Mouse (Mus musculus) hindbrain, embryonic 11.5 days (tissue): ENCODE results near the gene Cops4. TPM values are rescaled to one million over a fixed set of nuclear protein-coding genes. Genes with fewer than 3 reads are reported as not detected.

Experiments
- ATAC-seq: fragments of 200-750 bp; cut with Nextera tagmentation; 2 replicates; pipeline ENCODE4 v1.8.0; 2017; ENCODE audit warnings: mild to moderate bottlenecking, moderate TSS enrichment, moderate library complexity; ENCODE audit not compliant: low FRiP score
- DNase-seq: peaks from one replicate; pipeline ENCODE4 v3.0.0-alpha.2; 2015; ENCODE audit warnings: low spot score
- H3K27ac ChIP-seq: fragments of 300-500 bp; sonication (generic); 2 replicates; pipeline ENCODE4 v1.5.1; 2014; ENCODE audit warnings: mild to moderate bottlenecking, low read depth, low read length
- H3K27me3 ChIP-seq: fragments of 300-500 bp; sonication (generic); 2 replicates; pipeline ENCODE4 v1.6.1; 2014; ENCODE audit warnings: mild to moderate bottlenecking, low read length, moderate library complexity, mixed read lengths; ENCODE audit not compliant: control insufficient read depth, insufficient read depth
- H3K36me3 ChIP-seq: fragments of 300-500 bp; sonication (generic); 2 replicates; pipeline ENCODE4 v1.6.1; 2014; ENCODE audit warnings: mild to moderate bottlenecking, low read length, moderate library complexity, mixed read lengths; ENCODE audit not compliant: control insufficient read depth, insufficient read depth
- H3K4me1 ChIP-seq: fragments of 300-500 bp; sonication (generic); replicated peaks from 2 replicates; pipeline ENCODE4 v1.6.1; 2014; ENCODE audit warnings: low read length, mixed read lengths; ENCODE audit not compliant: control insufficient read depth, insufficient read depth
- H3K4me2 ChIP-seq: fragments of 300-500 bp; sonication (generic); replicated peaks from 2 replicates; pipeline ENCODE4 v1.6.1; 2014; ENCODE audit warnings: mild to moderate bottlenecking, low read depth, low read length
- H3K4me3 ChIP-seq: fragments of 300-500 bp; sonication (generic); 2 replicates; pipeline ENCODE4 v1.5.1; 2014; ENCODE audit warnings: low read depth, low read length
- H3K9ac ChIP-seq: fragments of 300-500 bp; sonication (generic); 2 replicates; pipeline ENCODE4 v1.6.1; 2014; ENCODE audit warnings: low read depth, low read length
- H3K9me3 ChIP-seq: fragments of 300-500 bp; sonication (generic); 2 replicates; pipeline ENCODE4 v1.6.1; 2016; ENCODE audit warnings: low read length; ENCODE audit not compliant: control insufficient read depth
- WGBS: fragments of 180-500 bp; shearing (Covaris S2); extraction: QIAGEN DNeasy Blood & Tissue Kit; methylation state at CpG from one replicate; pipeline ENCODE4 v1.1.7; 2014; 5-methylcytosine and 5-hydroxymethylcytosine counted together
- polyA plus RNA-seq: library from polyadenylated mRNA; unstranded; fragments of >200 nt; fragmentation: Nextera tagmentation; extraction: Ambion mirVana; gene quantifications from 2 replicates; pipeline ENCODE4 v1.2.1, GENCODE M21; 2014

Gene Cops4
- polyA plus RNA-seq, 1 experiment from 2014 or later: 229 TPM

DNA sequence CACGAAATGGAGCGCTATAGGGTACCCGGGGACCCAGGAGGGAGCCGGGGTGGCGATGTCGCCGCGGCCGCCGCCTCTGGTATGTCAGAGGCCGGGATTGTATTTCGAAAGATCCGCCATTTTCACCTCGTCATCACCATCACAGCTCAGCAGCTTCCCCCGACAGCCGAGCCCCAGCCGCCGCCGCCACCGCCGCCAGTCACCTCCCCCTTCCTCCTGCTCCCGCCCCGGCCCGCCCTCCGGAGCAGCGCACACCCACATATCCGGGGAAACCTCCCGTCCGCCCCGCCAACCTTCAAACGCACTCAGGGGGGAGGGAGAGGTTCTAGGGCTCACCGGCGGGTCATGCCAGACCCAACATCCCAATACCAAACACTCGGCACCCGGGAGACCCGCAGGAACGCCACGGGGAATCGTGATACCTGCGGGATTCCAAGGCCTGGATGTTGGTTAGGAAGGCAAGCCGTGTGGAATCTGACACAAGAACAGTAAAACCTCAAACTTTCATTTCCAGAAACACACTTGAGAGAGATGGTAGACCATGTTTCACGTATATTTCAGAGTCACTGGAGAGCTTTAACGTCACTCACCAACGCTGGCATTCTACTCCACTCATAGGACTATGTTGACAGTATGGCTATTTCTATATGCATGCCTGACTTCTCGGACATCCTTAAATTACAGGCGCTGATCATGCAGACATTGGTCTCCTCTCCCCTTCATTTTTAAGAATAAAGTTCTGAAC is 19.5 kb upstream of the Cops4 start:
- Histone ChIP-seq H3K36me3 (no peaks in the 10 kb centered on the region), H3K27me3 (no peaks in the 10 kb centered on the region), H3K27ac (no peak overlapping the region), H3K4me1 (no peaks in the 10 kb centered on the region; the same call in 1 of the 2 replicates), H3K4me2 (peak overlapping the region; percentile 87), H3K9ac (peak overlapping the region; percentile 73), H3K4me3 (peak overlapping the region; percentile 69), H3K9me3 (no peaks in the 10 kb centered on the region)
- DNase-seq (peak; percentile 76), ATAC-seq (peak; percentile 60)
- 1% methylated on average over 34 of the region's 46 CpGs for WGBS

GRCm38 (mm10) chr5:100499243-100499642 is 18.9 kb upstream of the Cops4 start:
- no peak for ATAC-seq
- H3K9ac ChIP-seq: peak overlapping the region; percentile 70
- H3K27ac ChIP-seq: 0 out of 2 replicates have a peak overlapping the region, but pooled peaks have one; percentile 70
- no peaks in the 10 kb centered on the region; the same call in 1 of the 2 replicates for H3K4me1 ChIP-seq
- no peak for DNase-seq
- peak overlapping the region; percentile 87 for H3K4me2 ChIP-seq
- peak overlapping the region; percentile 69 for H3K4me3 ChIP-seq
- H3K36me3 ChIP-seq: no peaks in the 10 kb centered on the region
- H3K9me3 ChIP-seq: no peaks in the 10 kb centered on the region
- 39% methylated on average over 2 of the region's 2 CpGs for WGBS
- H3K27me3 ChIP-seq: no peaks in the 10 kb centered on the region

DNA sequence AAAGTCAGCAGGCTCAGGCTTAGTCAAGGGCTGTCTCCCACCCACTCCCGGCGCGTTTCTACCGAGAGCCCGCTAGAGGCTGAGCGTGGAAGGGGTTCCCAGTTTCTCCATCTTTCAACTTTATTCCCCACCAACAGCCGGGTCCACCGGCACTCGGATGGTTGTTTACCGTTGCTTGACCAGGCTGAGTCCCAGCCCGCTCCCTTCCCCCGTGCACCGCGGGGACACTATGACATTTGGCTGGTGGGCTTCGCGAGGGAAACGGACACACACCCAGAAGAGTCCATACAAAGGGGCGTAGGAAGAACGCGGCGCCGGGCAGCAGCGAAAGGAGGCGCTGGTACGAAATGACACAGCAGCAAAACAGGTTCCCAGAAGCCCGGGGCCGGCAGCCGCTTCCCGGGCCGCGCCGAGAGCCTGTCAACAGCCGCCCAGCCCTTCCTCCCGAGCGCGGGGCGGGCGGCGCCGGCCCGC is 18.2 kb upstream of the Cops4 start:
- under 1% methylated on average over 27 of the region's 41 CpGs for WGBS
- no peaks in the 10 kb centered on the region; the same call in 1 of the 2 replicates for H3K4me1 ChIP-seq

DNA sequence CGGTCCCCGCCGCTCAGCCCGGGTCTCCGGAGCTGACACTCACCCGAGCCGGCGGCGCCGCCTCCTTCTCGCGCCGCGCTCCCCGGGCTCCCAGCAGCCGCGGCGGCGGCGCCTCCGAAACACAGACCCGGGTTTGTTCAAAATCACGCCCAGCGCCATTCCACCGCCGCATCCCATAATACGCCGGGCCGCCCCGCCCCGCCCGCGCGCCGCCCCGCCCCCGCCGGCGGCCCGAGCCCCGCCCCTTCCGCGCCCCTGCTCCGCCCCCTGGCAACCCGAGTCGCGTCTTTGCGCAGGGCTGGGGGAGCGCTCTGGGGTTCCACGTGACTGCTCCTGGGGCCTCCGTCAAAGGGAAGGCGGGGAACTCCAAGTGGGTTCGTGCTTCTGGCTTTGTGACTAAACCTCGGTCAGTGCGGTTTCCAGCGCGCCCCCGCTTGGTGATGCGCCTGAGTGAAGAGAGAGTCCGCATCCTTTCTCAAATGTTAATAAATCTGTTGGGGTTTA is 17.6 kb upstream of the Cops4 start, which contains the start of gene Lin54:
Lin54 (minus strand) TSS at position 182 of the 504 bp plus-strand sequence.
- WGBS: under 1% methylated on average over 58 of the region's 60 CpGs
- Histone ChIP-seq H3K4me3 (peak within 1 kb of the TSS; percentile 69), H3K4me2 (peak within 1 kb of the TSS; percentile 87), H3K27me3 (no peaks in the 10 kb centered on the region), H3K27ac (peak within 1 kb of the TSS; percentile 70), H3K4me1 (no peaks in the 10 kb centered on the region; the same call in 1 of the 2 replicates), H3K9me3 (no peaks in the 10 kb centered on the region), H3K9ac (peak within 1 kb of the TSS; percentile 70), H3K36me3 (no peaks in the 10 kb centered on the region)
- peak; percentile 95 for ATAC-seq
- DNase-seq: peak; percentile 90

More for the DNA sequence above, 18.2 kb upstream of the Cops4 start:
- peak overlapping the region; percentile 70 for H3K9ac ChIP-seq
- H3K36me3 ChIP-seq: no peaks in the 10 kb centered on the region
- H3K4me3 ChIP-seq: peak overlapping the region; percentile 69
- ATAC-seq: no peak
- peak overlapping the region; percentile 70 for H3K27ac ChIP-seq
- H3K4me2 ChIP-seq: peak overlapping the region; percentile 87
- no peaks in the 10 kb centered on the region for H3K27me3 ChIP-seq
- H3K9me3 ChIP-seq: no peaks in the 10 kb centered on the region
- DNase-seq: peak; percentile 71

GRCm38 (mm10) chr5:100501267-100501666 is 16.8 kb upstream of the Cops4 start:
- Histone ChIP-seq H3K4me1 (no peaks in the 10 kb centered on the region; the same call in 1 of the 2 replicates), H3K9ac (peak overlapping the region; percentile 59), H3K9me3 (no peaks in the 10 kb centered on the region), H3K36me3 (no peaks in the 10 kb centered on the region), H3K4me3 (no peak overlapping the region), H3K27me3 (no peaks in the 10 kb centered on the region), H3K4me2 (peak overlapping the region; percentile 44; the same call in 1 of the 2 replicates), H3K27ac (no peak overlapping the region)
- ATAC-seq (no peak), DNase-seq (no peak)
- 90% methylated on average over 4 of the region's 4 CpGs for WGBS

GRCm38 (mm10) chr5:100509247-100509646 is 8.9 kb upstream of the Cops4 start:
- Histone ChIP-seq H3K27ac (no peak overlapping the region), H3K4me1 (no peaks in the 10 kb centered on the region), H3K4me3 (no peak overlapping the region), H3K36me3 (no peaks in the 10 kb centered on the region), H3K27me3 (no peaks in the 10 kb centered on the region), H3K4me2 (no peak overlapping the region), H3K9me3 (no peaks in the 10 kb centered on the region), H3K9ac (no peak overlapping the region)
- no peak for DNase-seq
- 79% methylated on average over 11 of the region's 11 CpGs for WGBS
- no peak for ATAC-seq

DNA sequence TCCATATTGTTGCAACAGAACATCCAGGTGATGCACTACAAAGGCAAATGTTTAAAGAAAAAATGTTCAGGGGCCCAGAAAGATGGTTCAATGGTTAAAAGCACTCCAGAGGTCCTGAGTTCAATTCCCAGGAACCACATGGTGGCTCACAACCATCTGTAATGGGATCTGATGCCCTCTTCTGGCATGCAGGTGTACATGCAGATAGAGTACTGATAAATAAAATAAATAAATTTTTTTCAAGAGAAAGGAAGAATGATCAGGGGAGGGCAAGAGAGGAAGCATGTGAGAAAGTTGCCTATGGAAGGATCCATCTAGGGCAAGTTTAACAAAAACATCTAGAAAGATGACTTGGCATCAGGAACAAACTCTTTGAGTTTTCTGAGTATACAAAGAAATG is 5.5 kb upstream of the Cops4 start:
- no peak overlapping the region for H3K4me2 ChIP-seq
- ATAC-seq: no peak

DNA sequence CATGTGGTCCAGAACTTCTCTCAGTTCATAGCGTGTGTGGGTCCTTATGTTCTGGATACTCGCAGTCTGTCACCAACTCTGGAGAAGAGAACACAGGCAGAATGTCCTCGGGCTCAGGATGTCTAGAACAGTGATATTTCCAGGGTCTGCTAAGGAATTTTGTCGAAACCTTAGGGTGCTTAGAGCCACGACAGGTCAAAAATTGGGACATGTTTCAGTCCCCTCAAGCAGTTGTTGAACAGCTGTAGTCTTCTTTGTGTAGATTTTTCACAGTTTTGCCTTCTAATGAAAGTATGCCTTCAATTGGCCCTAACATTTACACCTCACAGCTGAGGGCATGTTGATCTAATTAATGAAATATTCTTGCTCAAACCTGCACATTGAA is 910 bp downstream of the Cops4 start:
- DNase-seq (no peak), ATAC-seq (peak; percentile 3; the same call in 1 of the 2 replicates)
- Histone ChIP-seq H3K27ac (no peak overlapping the region), H3K9me3 (no peaks in the 10 kb centered on the region), H3K4me3 (peak overlapping the region; percentile 90), H3K36me3 (no peaks in the 10 kb centered on the region), H3K9ac (peak overlapping the region; percentile 86), H3K4me1 (0 out of 2 replicates have a peak, but pooled peaks cover 2% of the 10 kb centered on the region), H3K4me2 (peak overlapping the region; percentile 75), H3K27me3 (no peaks in the 10 kb centered on the region)
- WGBS: 13% methylated on average over 5 of the region's 5 CpGs

More for the DNA sequence above, 5.5 kb upstream of the Cops4 start:
- Histone ChIP-seq H3K27me3 (no peaks in the 10 kb centered on the region), H3K4me3 (no peak overlapping the region), H3K9me3 (no peaks in the 10 kb centered on the region), H3K4me1 (no peaks in the 10 kb centered on the region), H3K27ac (no peak overlapping the region), H3K36me3 (no peaks in the 10 kb centered on the region), H3K9ac (no peak overlapping the region)
- no peak for DNase-seq
